Mouse (Mus musculus) liver, embryonic 15.5 days (tissue): ENCODE measurements around the gene Tmem259. TPM values are rescaled to one million over a fixed set of nuclear protein-coding genes. Genes with fewer than 3 reads are reported as not detected.

Source experiments
- ATAC-seq: fragments of 200-750 bp; cut with Nextera tagmentation; 2 replicates; pipeline ENCODE4 v1.8.0; 2017; ENCODE audit warnings: moderate number of reproducible peaks, mild to moderate bottlenecking, moderate library complexity; ENCODE audit not compliant: insufficient read depth
- H3K27ac ChIP-seq: fragments of 300-500 bp; sonication (generic); replicated peaks from 2 replicates; pipeline ENCODE4 v1.5.1; 2015; ENCODE audit warnings: mild to moderate bottlenecking, inconsistent platforms
- H3K27me3 ChIP-seq: fragments of 300-500 bp; sonication (generic); 2 replicates; pipeline ENCODE4 v1.6.1; 2015; ENCODE audit warnings: mild to moderate bottlenecking, inconsistent platforms
- H3K36me3 ChIP-seq: fragments of 300-500 bp; sonication (generic); replicated peaks from 2 replicates; pipeline ENCODE4 v1.6.1; 2015; ENCODE audit warnings: moderate library complexity, mild to moderate bottlenecking, inconsistent platforms
- H3K4me1 ChIP-seq: fragments of 300-500 bp; sonication (generic); replicated peaks from 2 replicates; pipeline ENCODE4 v1.6.1; 2015; ENCODE audit warnings: inconsistent platforms
- H3K4me2 ChIP-seq: fragments of 300-500 bp; sonication (generic); 2 replicates; pipeline ENCODE4 v1.6.1; 2015; ENCODE audit warnings: moderate library complexity, mild to moderate bottlenecking, inconsistent platforms
- H3K4me3 ChIP-seq: fragments of 300-500 bp; sonication (generic); replicated peaks from 2 replicates; pipeline ENCODE4 v1.5.1; 2015; ENCODE audit warnings: mild to moderate bottlenecking, inconsistent platforms
- H3K9ac ChIP-seq: fragments of 300-500 bp; sonication (generic); 2 replicates; pipeline ENCODE4 v1.6.1; 2015; ENCODE audit warnings: moderate library complexity, mild to moderate bottlenecking, inconsistent platforms
- H3K9me3 ChIP-seq: fragments of 300-500 bp; sonication (generic); replicated peaks from 2 replicates; pipeline ENCODE4 v1.6.1; 2016; ENCODE audit warnings: inconsistent platforms
- WGBS: fragments of 180-500 bp; shearing (Covaris S2); methylation state at CpG from one replicate; pipeline ENCODE4 v1.1.7; 2015; ENCODE audit warnings: mixed read lengths; ENCODE audit not compliant: insufficient replicate concordance; 5-methylcytosine and 5-hydroxymethylcytosine counted together
- polyA plus RNA-seq: library from polyadenylated mRNA; unstranded; fragments of >200 nt; fragmentation: Nextera tagmentation; extraction: Ambion mirVana; gene quantifications from 2 replicates; pipeline ENCODE4 v1.2.1, GENCODE M21; 2015

Gene Tmem259
- polyA plus RNA-seq, 1 experiment from 2014 or later: 8.4 TPM

DNA sequence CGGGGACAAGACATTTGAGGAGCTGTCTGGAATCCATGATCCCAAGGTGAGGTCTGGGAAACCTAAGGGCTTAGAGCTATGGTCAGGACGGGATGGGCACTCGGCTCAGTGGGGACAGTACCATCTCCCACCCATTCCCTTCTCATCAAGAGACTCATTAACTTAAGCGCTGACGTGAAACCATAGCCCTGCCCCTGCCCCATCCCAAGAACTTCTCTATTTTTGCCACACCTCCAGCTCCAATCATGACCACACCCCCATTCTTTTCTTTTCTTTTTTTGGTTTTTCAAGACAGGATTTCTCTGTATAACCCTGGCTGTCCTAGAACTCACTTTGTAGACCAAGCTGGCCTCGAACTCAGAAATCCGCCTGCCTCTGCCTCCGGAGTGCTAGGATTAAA, 9.5 kb downstream of the Tmem259 start:
- no peak overlapping the region for H3K4me2 ChIP-seq
- no peak overlapping the region for H3K4me3 ChIP-seq
- 65% methylated on average over 8 of the region's 8 CpGs for WGBS
- H3K4me1 ChIP-seq: peaks cover 5% of the 10 kb centered on the region; the same call in 1 of the 2 replicates
- H3K9me3 ChIP-seq: peaks cover 18% of the 10 kb centered on the region
- peaks cover 43% of the 10 kb centered on the region for H3K27me3 ChIP-seq
- no peak overlapping the region for H3K9ac ChIP-seq
- H3K27ac ChIP-seq: no peak overlapping the region
- peaks cover 47% of the 10 kb centered on the region for H3K36me3 ChIP-seq
- ATAC-seq: no peak

DNA sequence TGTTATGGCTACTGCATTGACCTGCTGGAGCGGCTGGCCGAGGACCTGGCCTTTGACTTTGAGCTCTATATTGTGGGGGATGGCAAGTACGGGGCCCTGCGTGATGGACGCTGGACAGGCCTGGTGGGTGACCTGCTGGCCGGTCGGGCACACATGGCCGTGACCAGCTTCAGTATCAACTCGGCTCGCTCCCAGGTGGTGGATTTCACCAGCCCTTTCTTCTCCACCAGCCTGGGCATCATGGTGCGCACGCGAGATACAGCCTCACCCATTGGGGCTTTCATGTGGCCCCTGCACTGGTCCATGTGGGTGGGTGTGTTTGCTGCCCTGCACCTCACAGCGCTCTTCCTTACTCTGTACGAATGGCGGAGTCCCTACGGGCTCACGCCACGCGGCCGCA, 10.0 kb downstream of the Tmem259 start:
- Histone ChIP-seq H3K9me3 (peaks cover 18% of the 10 kb centered on the region), H3K9ac (no peak overlapping the region), H3K27ac (no peak overlapping the region), H3K27me3 (peaks cover 49% of the 10 kb centered on the region), H3K36me3 (peaks cover 42% of the 10 kb centered on the region), H3K4me3 (no peak overlapping the region), H3K4me2 (no peak overlapping the region), H3K4me1 (peaks cover 5% of the 10 kb centered on the region; the same call in 1 of the 2 replicates)
- 87% methylated on average over 21 of the region's 21 CpGs for WGBS
- no peak for ATAC-seq

DNA sequence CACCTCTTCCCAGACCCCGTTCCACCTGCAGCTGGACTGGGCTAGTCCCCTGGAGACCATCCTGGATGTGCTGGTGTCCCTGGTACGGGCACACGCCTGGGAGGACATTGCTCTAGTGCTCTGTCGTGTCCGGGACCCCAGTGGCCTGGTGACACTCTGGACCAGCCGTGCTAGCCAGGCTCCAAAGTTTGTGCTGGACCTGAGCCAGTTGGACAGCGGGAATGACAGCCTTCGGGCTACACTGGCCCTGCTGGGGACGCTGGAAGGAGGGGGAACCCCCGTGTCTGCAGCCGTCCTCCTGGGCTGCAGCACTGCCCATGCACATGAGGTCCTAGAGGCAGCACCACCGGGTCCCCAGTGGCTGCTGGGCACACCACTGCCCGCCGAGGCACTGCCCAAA, 11.3 kb downstream of the Tmem259 start:
- no peak for ATAC-seq
- no peak overlapping the region for H3K4me3 ChIP-seq
- H3K27me3 ChIP-seq: peaks cover 53% of the 10 kb centered on the region
- H3K4me1 ChIP-seq: peaks cover 5% of the 10 kb centered on the region; the same call in 1 of the 2 replicates
- H3K9me3 ChIP-seq: peaks cover 18% of the 10 kb centered on the region
- 53% methylated on average over 14 of the region's 14 CpGs for WGBS
- H3K27ac ChIP-seq: no peak overlapping the region
- H3K4me2 ChIP-seq: no peak overlapping the region
- no peak overlapping the region for H3K9ac ChIP-seq
- peaks cover 33% of the 10 kb centered on the region for H3K36me3 ChIP-seq

DNA sequence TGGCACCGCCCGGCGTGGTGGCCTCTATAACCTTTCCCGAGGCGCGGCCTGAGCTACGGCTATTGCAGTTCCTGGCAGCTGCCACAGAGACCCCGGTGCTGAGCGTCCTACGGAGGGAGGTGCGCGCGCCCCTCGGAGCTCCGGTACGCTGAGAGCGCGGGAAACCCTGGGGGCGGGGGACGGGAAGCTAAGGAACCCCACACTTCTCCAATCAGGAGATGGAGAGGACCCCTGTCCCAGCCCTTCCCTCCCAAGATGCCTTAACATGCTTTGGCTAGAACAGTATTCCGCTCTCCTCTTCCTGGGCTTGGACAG, 13.0 kb downstream of the Tmem259 start:
- WGBS: 5% methylated on average over 21 of the region's 21 CpGs
- H3K4me2 ChIP-seq: peak overlapping the region; percentile 44
- H3K9ac ChIP-seq: no peak overlapping the region
- H3K4me3 ChIP-seq: peak overlapping the region; percentile 14
- no peak for ATAC-seq
- H3K4me1 ChIP-seq: peaks cover 5% of the 10 kb centered on the region; the same call in 1 of the 2 replicates
- peaks cover 1% of the 10 kb centered on the region for H3K9me3 ChIP-seq
- H3K27me3 ChIP-seq: peaks cover 53% of the 10 kb centered on the region
- peaks cover 33% of the 10 kb centered on the region for H3K36me3 ChIP-seq
- no peak overlapping the region for H3K27ac ChIP-seq

DNA sequence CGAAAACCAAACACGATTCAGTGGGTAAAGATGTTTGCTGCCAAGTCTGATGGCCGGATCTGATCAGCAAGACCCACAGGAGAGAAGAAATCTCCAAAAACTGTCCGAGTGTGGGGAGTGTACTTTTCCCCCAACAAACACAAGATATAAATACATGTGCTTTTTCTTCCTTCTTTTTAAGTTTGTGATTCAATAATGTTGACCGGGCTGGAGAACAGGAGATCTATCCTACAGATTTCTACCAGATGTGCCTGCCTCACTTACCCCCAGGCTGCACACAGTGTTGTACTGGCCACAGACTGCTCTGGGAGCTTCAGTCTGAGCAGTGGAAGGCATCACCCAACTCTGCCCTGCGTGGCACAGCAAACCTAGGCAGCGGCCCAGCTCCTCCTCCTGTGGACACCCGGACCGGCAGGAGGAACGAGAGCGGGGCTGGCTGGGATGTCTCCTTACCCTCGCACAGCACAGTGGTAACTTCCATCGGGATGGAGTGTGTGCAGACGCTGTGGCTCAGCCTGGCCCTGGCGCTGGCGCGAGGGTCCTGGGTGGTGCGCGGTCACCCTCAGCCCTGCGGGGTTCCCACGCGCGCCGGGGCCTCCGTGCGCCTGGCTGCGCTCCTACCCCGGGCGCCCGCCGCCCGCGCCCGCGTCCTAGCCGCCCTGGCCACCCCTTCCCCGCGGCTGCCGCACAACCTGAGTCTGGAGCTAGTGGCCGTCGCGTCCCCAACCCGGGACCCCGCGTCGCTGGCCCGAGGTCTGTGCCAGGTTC, 13.5 kb downstream of the Tmem259 start, which contains the start of gene Grin3b:
Grin3b (plus strand) TSS at position 301 of the 768 bp plus-strand sequence.
- WGBS: 7% methylated on average over 46 of the region's 47 CpGs
- peak within 1 kb of the TSS; percentile 14 for H3K4me3 ChIP-seq
- H3K36me3 ChIP-seq: peaks cover 33% of the 10 kb centered on the region
- no peak within 1 kb of the TSS for H3K9ac ChIP-seq
- H3K27me3 ChIP-seq: peaks cover 53% of the 10 kb centered on the region
- peak within 1 kb of the TSS; percentile 44 for H3K4me2 ChIP-seq
- ATAC-seq: no peak
- H3K4me1 ChIP-seq: peaks cover 5% of the 10 kb centered on the region; the same call in 1 of the 2 replicates
- no peaks in the 10 kb centered on the region for H3K9me3 ChIP-seq
- H3K27ac ChIP-seq: no peak within 1 kb of the TSS

DNA sequence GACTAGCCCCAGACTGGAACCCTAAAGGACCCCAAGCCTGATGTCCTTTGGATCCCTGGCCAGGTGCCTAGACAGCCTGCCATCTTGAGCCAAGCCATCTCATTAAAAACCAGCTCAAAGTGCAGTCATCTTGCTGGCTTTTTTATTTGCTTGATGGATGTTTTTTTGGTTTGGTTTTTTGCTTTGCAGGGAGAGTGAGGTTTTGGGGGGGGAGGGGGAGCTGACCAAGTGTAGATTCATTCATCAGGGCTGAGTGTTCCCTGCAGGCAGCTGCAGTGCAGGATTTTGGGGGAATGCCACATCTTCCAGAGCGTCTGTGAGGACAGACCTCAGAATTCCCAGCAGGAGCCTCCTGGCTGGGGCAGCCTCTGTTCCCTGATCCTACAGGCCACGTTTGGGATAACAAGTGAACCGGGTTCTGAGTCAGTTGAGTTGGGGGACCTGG, 15.0 kb downstream of the Tmem259 start:
- Histone ChIP-seq H3K36me3 (peaks cover 39% of the 10 kb centered on the region), H3K4me3 (no peak overlapping the region), H3K9ac (no peak overlapping the region), H3K27me3 (peaks cover 53% of the 10 kb centered on the region), H3K9me3 (no peaks in the 10 kb centered on the region), H3K4me2 (no peak overlapping the region), H3K4me1 (peaks cover 5% of the 10 kb centered on the region; the same call in 1 of the 2 replicates), H3K27ac (no peak overlapping the region)
- ATAC-seq: no peak
- WGBS: 27% methylated on average over 3 of the region's 3 CpGs

DNA sequence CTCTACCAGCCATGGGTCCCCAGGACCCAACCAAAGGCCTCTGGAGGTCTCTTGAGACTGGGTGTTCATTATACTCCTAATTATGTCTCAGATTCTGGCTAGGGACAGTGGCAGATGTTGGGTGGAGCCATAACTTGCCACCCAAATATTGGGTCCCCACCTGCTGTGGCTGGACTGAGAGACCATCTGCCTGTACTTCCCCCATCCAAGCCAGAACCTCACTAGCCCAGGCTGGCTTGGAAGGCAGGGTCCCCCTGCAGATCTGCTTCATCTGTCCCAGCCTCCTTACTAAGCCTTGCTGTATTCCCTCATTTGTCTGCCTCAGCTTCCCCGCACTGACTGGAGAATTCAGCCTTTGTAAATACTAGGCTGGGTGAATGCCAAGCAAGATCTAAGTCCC, 15.9 kb downstream of the Tmem259 start:
- H3K9ac ChIP-seq: no peak overlapping the region
- H3K4me2 ChIP-seq: no peak overlapping the region
- no peak overlapping the region for H3K27ac ChIP-seq
- no peak for ATAC-seq
- peaks cover 47% of the 10 kb centered on the region for H3K36me3 ChIP-seq
- no peaks in the 10 kb centered on the region for H3K9me3 ChIP-seq
- WGBS: 70% methylated on average over 1 of the region's 1 CpGs
- peaks cover 5% of the 10 kb centered on the region; the same call in 1 of the 2 replicates for H3K4me1 ChIP-seq
- H3K4me3 ChIP-seq: no peak overlapping the region
- H3K27me3 ChIP-seq: peaks cover 45% of the 10 kb centered on the region

DNA sequence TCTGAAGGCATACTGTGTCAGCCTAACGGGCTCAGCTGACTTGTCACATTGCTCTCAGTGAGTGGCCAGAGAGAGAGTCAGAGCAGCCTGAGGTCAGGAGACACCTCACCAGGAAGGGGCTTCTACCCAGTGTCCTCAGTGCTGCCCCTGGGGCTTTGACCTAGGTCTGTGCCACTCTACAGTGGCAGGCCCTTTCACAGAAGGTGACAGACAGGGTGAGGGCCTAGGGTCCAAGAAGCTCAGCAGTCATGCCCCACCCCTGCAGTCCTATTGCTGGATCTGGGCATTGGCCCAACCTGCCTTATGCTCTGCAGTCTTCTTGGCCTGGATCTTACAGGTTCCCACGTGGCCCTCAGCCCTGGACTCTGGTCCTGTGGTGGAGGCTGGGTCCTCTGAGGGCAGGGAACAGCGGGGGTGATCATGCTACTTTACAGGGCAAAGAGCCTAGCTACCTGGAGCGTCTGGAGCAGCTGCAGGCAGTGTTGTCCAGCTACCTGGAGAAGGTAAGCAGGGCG, 17.2 kb downstream of the Tmem259 start:
- H3K4me2 ChIP-seq: no peak overlapping the region
- H3K9ac ChIP-seq: no peak overlapping the region
- 0 out of 2 replicates have a peak, but pooled peaks cover 5% of the 10 kb centered on the region for H3K4me1 ChIP-seq
- no peak for ATAC-seq
- H3K27me3 ChIP-seq: peaks cover 32% of the 10 kb centered on the region
- WGBS: 72% methylated on average over 5 of the region's 5 CpGs
- H3K27ac ChIP-seq: no peak overlapping the region
- no peaks in the 10 kb centered on the region for H3K9me3 ChIP-seq
- no peak overlapping the region for H3K4me3 ChIP-seq
- peaks cover 60% of the 10 kb centered on the region for H3K36me3 ChIP-seq

DNA sequence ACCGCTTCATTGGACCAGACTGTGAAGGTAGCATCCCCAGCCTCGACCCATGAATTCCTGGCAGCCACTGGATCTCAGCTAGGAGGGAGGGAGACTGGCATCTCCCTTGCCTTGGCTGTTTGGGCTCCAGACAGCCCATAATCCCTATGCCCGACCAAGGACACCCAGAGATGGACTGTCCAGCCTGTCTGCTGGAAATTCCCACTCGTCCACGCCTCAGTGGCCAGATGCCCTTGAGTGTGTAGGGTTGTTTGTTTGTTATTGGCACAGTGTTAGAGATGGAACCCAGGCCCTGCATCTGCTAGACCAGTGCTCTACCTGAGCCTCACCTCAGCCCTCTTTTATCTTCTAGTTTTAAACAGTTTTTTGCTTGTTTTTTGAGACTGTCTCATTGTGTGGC, 18.8 kb downstream of the Tmem259 start:
- Histone ChIP-seq H3K4me1 (peaks cover 14% of the 10 kb centered on the region), H3K4me2 (no peak overlapping the region), H3K36me3 (peaks cover 67% of the 10 kb centered on the region), H3K4me3 (no peak overlapping the region), H3K9ac (no peak overlapping the region), H3K27me3 (peaks cover 16% of the 10 kb centered on the region), H3K27ac (no peak overlapping the region), H3K9me3 (no peaks in the 10 kb centered on the region)
- no peak for ATAC-seq
- WGBS: 68% methylated on average over 5 of the region's 5 CpGs

DNA sequence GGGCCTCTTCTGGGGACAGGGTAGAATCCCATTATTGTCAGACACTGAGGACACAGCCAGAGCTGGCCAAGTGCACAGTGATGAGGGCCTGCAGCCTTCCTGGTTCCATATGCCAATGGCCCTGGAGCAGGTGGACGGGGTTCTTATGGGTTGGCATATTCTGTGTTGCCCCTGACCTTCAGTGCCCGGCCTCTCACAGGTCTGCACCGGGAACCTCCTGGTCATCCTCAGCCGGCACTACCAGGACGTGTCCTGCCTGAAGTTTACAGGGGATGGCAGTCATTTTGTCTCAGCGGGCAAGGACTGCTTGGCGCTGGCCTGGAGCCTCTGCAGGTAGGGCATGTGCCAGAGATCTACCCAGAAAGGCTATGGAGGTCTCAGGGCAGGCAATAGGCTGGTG, 19.4 kb downstream of the Tmem259 start:
- H3K4me2 ChIP-seq: no peak overlapping the region
- H3K27me3 ChIP-seq: peaks cover 10% of the 10 kb centered on the region
- H3K4me3 ChIP-seq: no peak overlapping the region
- peaks cover 67% of the 10 kb centered on the region for H3K36me3 ChIP-seq
- 86% methylated on average over 7 of the region's 7 CpGs for WGBS
- no peak overlapping the region for H3K9ac ChIP-seq
- peaks cover 18% of the 10 kb centered on the region for H3K4me1 ChIP-seq
- H3K27ac ChIP-seq: no peak overlapping the region
- no peaks in the 10 kb centered on the region for H3K9me3 ChIP-seq
- no peak for ATAC-seq

DNA sequence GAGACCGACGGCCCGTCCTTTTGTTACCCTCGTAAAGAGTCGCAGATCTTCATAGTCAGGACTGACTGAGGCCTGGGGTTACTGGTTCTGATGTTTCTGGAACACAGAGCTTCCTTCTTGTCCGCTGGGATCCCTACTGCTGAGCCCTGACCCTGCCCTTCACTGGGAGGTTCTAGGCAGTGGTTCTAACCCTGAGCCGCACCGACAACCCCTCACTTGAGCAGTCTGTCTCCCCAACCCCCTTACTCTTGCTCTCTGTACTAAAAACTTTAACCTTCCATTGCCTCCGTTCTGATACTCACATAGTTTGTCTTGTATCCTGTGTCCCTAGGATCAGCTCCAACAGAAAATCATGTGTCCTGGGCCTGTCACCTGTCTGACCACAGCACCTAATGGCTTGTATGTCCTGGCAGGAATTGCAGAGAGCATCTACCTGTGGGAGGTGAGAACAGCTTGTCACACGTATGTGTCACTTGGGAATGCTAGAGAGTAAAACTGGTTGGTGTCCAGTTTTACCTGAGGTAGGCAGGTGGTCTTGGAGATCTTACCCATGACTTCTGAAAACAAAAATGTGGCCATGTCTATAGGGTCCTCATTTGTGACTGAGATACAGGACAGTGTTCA, 23.3 kb downstream of the Tmem259 start:
- H3K9ac ChIP-seq: peak overlapping the region; percentile 77
- H3K27me3 ChIP-seq: no peaks in the 10 kb centered on the region
- WGBS: 10% methylated on average over 10 of the region's 10 CpGs
- peak overlapping the region; percentile 85 for H3K4me3 ChIP-seq
- peak overlapping the region; percentile 64 for H3K27ac ChIP-seq
- H3K36me3 ChIP-seq: peaks cover 43% of the 10 kb centered on the region
- peak overlapping the region; percentile 92 for H3K4me2 ChIP-seq
- peaks cover 39% of the 10 kb centered on the region for H3K4me1 ChIP-seq
- no peak for ATAC-seq
- no peaks in the 10 kb centered on the region for H3K9me3 ChIP-seq
